Mouse (Mus musculus) MEL (cell line): Measurements from ENCODE around the gene Rora. TPM values are rescaled to one million over a fixed set of nuclear protein-coding genes. Genes with fewer than 3 reads are reported as not detected.

Experiments used
- DNase-seq: peaks from one replicate; pipeline ENCODE4 v3.0.0; 2011; ENCODE audit warnings: low read depth, low spot score
- H3K27ac ChIP-seq: 2 replicates; pipeline ENCODE4 v1.5.1; 2012; ENCODE audit warnings: low read depth, mild to moderate bottlenecking, control low read depth, low read length, moderate library complexity; ENCODE audit not compliant: control insufficient read depth
- H3K27me3 ChIP-seq, 2 experiments: fragments of 150-350 bp in 1 of 2; sonication (generic) in 1 of 2; 2 replicates each; pipeline ENCODE4 v1.6.1; 2012; ENCODE audit warnings: low read length in 2 of 2, mild to moderate bottlenecking in 2 of 2, improper control_type of control experiment in 1 of 2, moderate library complexity in 1 of 2; ENCODE audit not compliant: insufficient read depth in 2 of 2, control insufficient read depth in 1 of 2
- H3K36me3 ChIP-seq, 2 experiments: 2 replicates each; pipeline ENCODE4 v1.6.1; 2012 to 2014; ENCODE audit warnings: low read length in 2 of 2, improper control_type of control experiment in 1 of 2, inconsistent platforms in 1 of 2, mild to moderate bottlenecking in 1 of 2; ENCODE audit not compliant: insufficient read depth in 2 of 2, control insufficient read depth in 1 of 2
- H3K4me1 ChIP-seq, 2 experiments: fragments of 150-350 bp in 1 of 2; sonication (generic) in 1 of 2; 2 replicates each; pipeline ENCODE4 v1.6.1; 2012; ENCODE audit warnings: low read length in 2 of 2, improper control_type of control experiment in 1 of 2, mild to moderate bottlenecking in 1 of 2; ENCODE audit not compliant: insufficient read depth in 2 of 2, control insufficient read depth in 1 of 2
- H3K4me3 ChIP-seq, 2 experiments: fragments of 150-350 bp in 1 of 2; sonication (generic) in 1 of 2; 2 replicates each; pipeline ENCODE4 v1.5.1; 2012; ENCODE audit warnings: low read depth in 2 of 2, low read length in 2 of 2, mild to moderate bottlenecking in 2 of 2, moderate library complexity in 2 of 2, control low read depth in 1 of 2, improper control_type of control experiment in 1 of 2; ENCODE audit not compliant: control insufficient read depth in 1 of 2, insufficient read depth in 1 of 2
- H3K79me2 ChIP-seq: 2 replicates; pipeline ENCODE4 v1.6.1; 2012; ENCODE audit warnings: mild to moderate bottlenecking, low read length, moderate library complexity; ENCODE audit not compliant: control insufficient read depth, poor library complexity, insufficient read depth
- H3K9ac ChIP-seq: 2 replicates; pipeline ENCODE4 v1.6.1; 2012; ENCODE audit warnings: low read depth, mild to moderate bottlenecking, control low read depth, low read length, moderate library complexity; ENCODE audit not compliant: control insufficient read depth, poor library complexity, severe bottlenecking
- H3K9me3 ChIP-seq: fragments of 150-350 bp; sonication (generic); replicated peaks from 2 replicates; pipeline ENCODE4 v1.6.1; 2012; ENCODE audit warnings: mild to moderate bottlenecking, low read length, improper control_type of control experiment, moderate library complexity; ENCODE audit not compliant: insufficient read depth
- CHD1 ChIP-seq: IDR thresholded peaks from 2 replicates; pipeline ENCODE4 v1.6.1; 2012; ENCODE audit warnings: low read depth, mild to moderate bottlenecking, inconsistent platforms, low read length, improper control_type of control experiment
- CHD2 ChIP-seq: IDR thresholded peaks from 2 replicates; pipeline ENCODE4 v1.6.1; 2011; ENCODE audit warnings: low read length, improper control_type of control experiment
- CTCF ChIP-seq, 3 experiments: IDR thresholded peaks in 2 of 3; conservative IDR thresholded peaks in 1 of 3; 2 replicates each; pipeline ENCODE4 v1.5.1; 2011 to 2012; ENCODE audit warnings: low read length in 3 of 3, low read depth in 2 of 3, mild to moderate bottlenecking in 2 of 3, improper control_type of control experiment in 1 of 3, inconsistent platforms in 1 of 3, mixed read lengths in 1 of 3, moderate library complexity in 1 of 3; ENCODE audit not compliant: control insufficient read depth in 1 of 3, insufficient read depth in 1 of 3, poor library complexity in 1 of 3, severe bottlenecking in 1 of 3
- EP300 ChIP-seq, 2 experiments: IDR thresholded peaks; 2 replicates each; pipeline ENCODE4 v1.6.1; 2011; ENCODE audit warnings: improper control_type of control experiment in 2 of 2, low read length in 2 of 2, low read depth in 1 of 2, mild to moderate bottlenecking in 1 of 2
- ETS1 ChIP-seq: IDR thresholded peaks from 2 replicates; pipeline ENCODE4 v1.6.1; 2012; ENCODE audit warnings: low read depth, mild to moderate bottlenecking, inconsistent platforms, low read length, improper control_type of control experiment, moderate library complexity
- GABPA ChIP-seq: IDR thresholded peaks from 2 replicates; pipeline ENCODE4 v1.6.1; 2012; ENCODE audit warnings: low read depth, mild to moderate bottlenecking, inconsistent platforms, low read length, improper control_type of control experiment, moderate library complexity
- HCFC1 ChIP-seq: IDR thresholded peaks from 2 replicates; pipeline ENCODE4 v1.6.1; 2012; ENCODE audit warnings: low read depth, mild to moderate bottlenecking, inconsistent platforms, low read length, improper control_type of control experiment, moderate library complexity
- MAX ChIP-seq: IDR thresholded peaks from 2 replicates; pipeline ENCODE4 v1.6.1; 2011; ENCODE audit warnings: low read length, improper control_type of control experiment
- MEF2A ChIP-seq: IDR thresholded peaks from 2 replicates; pipeline ENCODE4 v1.6.1; 2014; ENCODE audit warnings: low read depth, mild to moderate bottlenecking, inconsistent platforms, low read length, improper control_type of control experiment; ENCODE audit not compliant: poor library complexity, insufficient replicate concordance, severe bottlenecking; ENCODE audit errors: extremely low read depth
- MYB ChIP-seq: IDR thresholded peaks from 2 replicates; pipeline ENCODE4 v1.6.1; 2011; ENCODE audit warnings: mild to moderate bottlenecking, low read depth, low read length, improper control_type of control experiment
- NRF1 ChIP-seq: IDR thresholded peaks from 2 replicates; pipeline ENCODE4 v1.6.1; 2014; ENCODE audit warnings: low read depth, mild to moderate bottlenecking, inconsistent platforms, low read length, improper control_type of control experiment, moderate library complexity; ENCODE audit not compliant: poor library complexity, insufficient read depth, severe bottlenecking
- POLR2A ChIP-seq, 2 experiments: IDR thresholded peaks; 2 replicates each; pipeline ENCODE4 v1.6.1; 2011 to 2012; ENCODE audit warnings: low read length in 2 of 2, mild to moderate bottlenecking in 2 of 2, control low read depth in 1 of 2, improper control_type of control experiment in 1 of 2, low read depth in 1 of 2, moderate library complexity in 1 of 2; ENCODE audit not compliant: control insufficient read depth in 1 of 2, insufficient read depth in 1 of 2, poor library complexity in 1 of 2
- POLR2AphosphoS5 ChIP-seq: IDR thresholded peaks from 2 replicates; pipeline ENCODE4 v1.6.1; 2012; ENCODE audit warnings: low read depth, borderline replicate concordance, mild to moderate bottlenecking, inconsistent platforms, low read length, moderate library complexity, mixed read lengths
- RAD21 ChIP-seq: IDR thresholded peaks from 2 replicates; pipeline ENCODE4 v1.6.1; 2011; ENCODE audit warnings: mild to moderate bottlenecking, low read depth, low read length, improper control_type of control experiment
- SIN3A ChIP-seq: IDR thresholded peaks from 2 replicates; pipeline ENCODE4 v1.6.1; 2012; ENCODE audit warnings: low read length, improper control_type of control experiment, inconsistent platforms
- SMC3 ChIP-seq: IDR thresholded peaks from 2 replicates; pipeline ENCODE4 v1.6.1; 2011; ENCODE audit warnings: low read depth, low read length, improper control_type of control experiment
- TAL1 ChIP-seq: IDR thresholded peaks from 2 replicates; pipeline ENCODE4 v1.6.1; 2012; ENCODE audit warnings: mild to moderate bottlenecking, inconsistent platforms, low read length, moderate library complexity, mixed read lengths
- TCF12 ChIP-seq: IDR thresholded peaks from 2 replicates; pipeline ENCODE4 v1.6.1; 2014; ENCODE audit warnings: low read depth, mild to moderate bottlenecking, inconsistent platforms, low read length, improper control_type of control experiment, moderate library complexity
- USF1 ChIP-seq: IDR thresholded peaks from 2 replicates; pipeline ENCODE4 v1.6.1; 2014; ENCODE audit warnings: low read depth, mild to moderate bottlenecking, inconsistent platforms, low read length, improper control_type of control experiment, moderate library complexity
- ZKSCAN1 ChIP-seq: IDR thresholded peaks from 2 replicates; pipeline ENCODE4 v1.6.1; 2012; ENCODE audit warnings: low read depth, mild to moderate bottlenecking, inconsistent platforms, low read length, improper control_type of control experiment, moderate library complexity
- ZMIZ1 ChIP-seq: IDR thresholded peaks from 2 replicates; pipeline ENCODE4 v1.6.1; 2012; ENCODE audit warnings: low read depth, mild to moderate bottlenecking, inconsistent platforms, low read length, improper control_type of control experiment, moderate library complexity
- polyA plus RNA-seq, 2 experiments: library from polyadenylated mRNA; stranded (reverse) in 1 of 2; unstranded in 1 of 2; fragments of >175 nt in 1 of 2; fragments of >200 nt in 1 of 2; gene quantifications; 2 replicates each; pipeline versions ENCODE4 v1.2.1 to v1.2.4; 2012; ENCODE audit warnings: low replicate concordance in 2 of 2, low read depth in 1 of 2; ENCODE audit not compliant: insufficient read length in 2 of 2, insufficient read depth in 1 of 2, missing spikeins in 1 of 2
- total RNA-seq: library from RNA; depleted of rRNA; stranded (reverse); fragments of 300-350 nt; gene quantifications from 2 replicates; pipeline ENCODE4 v1.2.3, GENCODE M21; 2012

Gene Rora
- total and polyA plus RNA-seq, 3 experiments, result not detected

DNA sequence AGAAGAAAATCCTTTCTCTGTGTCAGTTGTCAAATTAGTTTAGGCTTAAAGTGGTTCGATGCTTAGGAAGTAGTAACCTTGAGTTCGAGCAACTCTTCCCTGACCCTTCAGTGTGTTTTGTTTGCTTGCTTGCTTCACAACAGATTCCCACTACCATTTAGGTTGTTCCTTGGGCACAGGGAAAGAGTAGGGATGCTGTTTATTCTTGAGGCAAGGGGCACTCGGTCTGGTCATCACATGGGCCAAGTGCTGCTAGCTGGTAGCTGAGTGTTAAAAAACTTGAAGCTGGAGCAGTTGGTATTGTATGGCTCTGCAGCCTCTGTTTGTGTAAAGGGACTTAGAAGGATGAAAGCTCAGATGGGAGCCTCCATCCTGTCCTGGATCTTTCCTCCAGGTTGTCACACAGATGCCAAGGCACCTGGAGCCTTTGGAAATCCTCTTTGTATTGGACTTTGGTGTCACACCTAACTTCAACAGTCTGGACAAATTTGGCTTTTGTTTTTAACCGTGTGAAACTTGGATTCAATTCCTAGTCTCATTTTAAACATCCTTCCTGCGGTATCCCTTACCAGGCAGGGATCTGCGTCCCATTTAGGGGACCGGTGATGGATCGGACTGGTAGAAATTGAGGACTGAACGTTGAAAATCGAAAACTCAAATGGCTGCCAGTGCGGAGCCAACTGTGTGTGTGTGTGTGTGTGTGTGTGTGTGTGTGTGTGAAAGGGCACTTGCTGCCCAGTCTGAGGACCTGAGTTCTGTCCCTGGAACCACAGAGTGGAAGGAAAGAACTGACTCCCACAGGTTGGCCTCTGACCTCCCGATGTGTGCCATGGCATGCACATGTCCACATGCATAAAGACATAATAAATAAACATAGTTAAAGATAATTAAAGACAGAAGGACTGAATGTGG is 639.4 kb downstream of the Rora start:
- H3K27me3 ChIP-seq, result no peaks in the 10 kb centered on the region
- no peak overlapping the region for H3K4me3 ChIP-seq
- H3K4me1 ChIP-seq, result no peaks in the 10 kb centered on the region
- no peaks in the 10 kb centered on the region for H3K9me3 ChIP-seq
- no peak for DNase-seq
- no peak overlapping the region for H3K27ac ChIP-seq
- TF ChIP-seq CHD2, result no peak
- no peak for TF ChIP-seq ETS1
- no peak for TF ChIP-seq GABPA
- TF ChIP-seq MAX, result no peak
- no peak for TF ChIP-seq MEF2A
- TF ChIP-seq TAL1, result no peak
- no peak for TF ChIP-seq POLR2AphosphoS5
- TF ChIP-seq NRF1, result no peak
- TF ChIP-seq HCFC1, result no peak
- TF ChIP-seq, all 39 proteins: peak for 0
- H3K9ac ChIP-seq, result no peak overlapping the region
- no peaks in the 10 kb centered on the region for H3K36me3 ChIP-seq
- H3K79me2 ChIP-seq, result no peaks in the 10 kb centered on the region

DNA sequence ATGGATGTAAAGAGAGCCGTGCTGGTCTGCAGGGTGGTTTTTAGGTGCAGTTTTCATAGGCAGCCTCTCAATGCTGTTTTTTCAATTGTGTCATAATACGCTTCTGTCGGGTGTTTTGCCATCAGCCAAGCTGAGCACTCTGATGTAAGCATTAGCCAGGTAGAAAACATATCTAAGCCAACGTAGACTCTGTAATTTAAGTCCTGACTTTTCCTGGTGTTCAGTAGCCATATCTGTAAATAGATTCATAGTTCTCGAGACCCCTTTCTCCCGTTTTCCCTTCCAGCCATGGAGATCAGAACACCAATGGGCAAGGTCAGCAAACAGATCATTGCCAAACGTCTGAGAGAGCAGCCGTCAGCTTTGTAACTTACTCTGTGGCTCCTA is 640.1 kb downstream of the Rora start:
- no peaks in the 10 kb centered on the region for H3K4me1 ChIP-seq
- no peaks in the 10 kb centered on the region for H3K79me2 ChIP-seq
- no peaks in the 10 kb centered on the region for H3K9me3 ChIP-seq
- DNase-seq, result no peak
- no peak overlapping the region for H3K9ac ChIP-seq
- no peaks in the 10 kb centered on the region for H3K27me3 ChIP-seq
- H3K27ac ChIP-seq, result no peak overlapping the region
- H3K36me3 ChIP-seq, result no peaks in the 10 kb centered on the region
- TF ChIP-seq SMC3 (no peak), EP300 (IDR thresholded peaks at IDR 0.05; ENCODE audit: low read depth in 1 of 2, low read length in 2 of 2) (no peak), SIN3A (no peak), MEF2A (no peak), NRF1 (no peak), USF1 (no peak), ZMIZ1 (no peak), CTCF (IDR thresholded peaks at IDR 0.05 in 2 of 3, conservative IDR thresholded peaks at IDR 0.05 in 1 of 3; ENCODE audit: control insufficient read depth in 1 of 3, insufficient read depth in 1 of 3, low read depth in 2 of 3, low read length in 3 of 3, poor library complexity in 1 of 3, severe bottlenecking in 1 of 3) (no peak), MAX (no peak), POLR2A (IDR thresholded peaks at IDR 0.05; ENCODE audit: control insufficient read depth in 1 of 2, insufficient read depth in 1 of 2, low read depth in 1 of 2, low read length in 2 of 2, poor library complexity in 1 of 2) (no peak), ZKSCAN1 (no peak), RAD21 (no peak), CHD1 (no peak), TAL1 (no peak), GABPA (no peak), TCF12 (no peak), MYB (no peak)
- no peak overlapping the region for H3K4me3 ChIP-seq
